Mouse (Mus musculus): ENCODE data around the gene Acvr1c. TPM values are rescaled to one million over a fixed set of nuclear protein-coding genes. Genes with fewer than 3 reads are reported as not detected.

Acvr1c gene
- polyA plus RNA-seq, 3 experiments from 2014 or later = 0.05 to 0.66 (median 0.62) TPM

DNA sequence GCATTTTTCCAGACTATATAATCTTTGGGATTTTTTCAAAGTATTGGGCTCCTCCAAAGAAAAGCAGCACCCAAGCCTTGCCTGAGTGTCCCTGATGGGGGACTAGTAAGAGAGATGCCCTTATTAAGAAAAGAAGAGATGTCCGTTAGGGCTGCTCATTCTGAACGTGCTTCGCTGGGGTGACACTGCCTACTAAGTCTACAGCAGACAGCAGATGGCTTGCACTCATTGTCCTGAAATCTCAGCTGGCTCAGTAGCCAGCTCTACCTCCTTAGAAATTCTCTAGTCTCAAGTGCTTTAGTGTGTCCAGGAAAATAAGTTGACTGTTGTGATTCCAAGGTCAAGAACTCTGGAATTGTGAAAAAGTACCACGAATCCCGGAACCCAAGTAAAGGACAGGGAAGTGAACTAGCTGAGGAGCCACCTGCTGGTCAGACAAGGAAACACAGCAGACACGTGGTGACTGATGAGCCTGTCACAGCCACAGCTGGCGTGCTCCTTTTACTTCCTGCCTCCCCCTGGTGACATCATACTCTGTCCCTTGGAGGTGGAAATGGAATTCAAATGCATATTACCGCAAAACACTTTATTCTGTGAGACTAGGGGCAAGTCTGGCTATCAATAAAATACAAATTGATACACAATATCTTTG is 75.3 kb downstream of the Acvr1c start:
- ATAC-seq = peak; percentile 99

DNA sequence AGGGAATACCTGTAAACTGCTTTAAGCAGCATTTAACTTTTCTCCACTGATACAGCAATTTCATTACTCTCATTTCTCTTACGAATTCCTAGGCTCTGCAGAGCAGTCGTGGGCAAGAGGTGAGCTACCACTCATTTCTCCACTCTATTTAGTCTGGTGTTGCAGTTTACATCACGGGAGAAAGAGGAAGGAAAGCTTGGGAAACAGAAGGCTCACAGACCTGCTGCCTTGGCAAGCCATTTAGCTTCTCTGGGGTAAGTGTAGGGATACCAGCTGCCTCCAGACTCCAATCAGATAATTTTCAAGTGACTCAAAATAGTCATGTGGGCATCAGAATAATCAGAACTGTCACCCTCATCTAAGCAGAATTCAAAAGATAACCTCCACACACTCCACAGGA is 76.6 kb downstream of the Acvr1c start:
- ATAC-seq = no peak

GRCm38 (mm10) chr2:58279163-58279562 is 78.5 kb downstream of the Acvr1c start:
- no peak for ATAC-seq

GRCm38 (mm10) chr2:58276454-58276853 is 81.2 kb downstream of the Acvr1c start:
- ATAC-seq = no peak

- no peak for ATAC-seq
Observed at GRCm38 (mm10) chr2:58240639-58241038, 117.1 kb downstream of the Acvr1c start.

DNA sequence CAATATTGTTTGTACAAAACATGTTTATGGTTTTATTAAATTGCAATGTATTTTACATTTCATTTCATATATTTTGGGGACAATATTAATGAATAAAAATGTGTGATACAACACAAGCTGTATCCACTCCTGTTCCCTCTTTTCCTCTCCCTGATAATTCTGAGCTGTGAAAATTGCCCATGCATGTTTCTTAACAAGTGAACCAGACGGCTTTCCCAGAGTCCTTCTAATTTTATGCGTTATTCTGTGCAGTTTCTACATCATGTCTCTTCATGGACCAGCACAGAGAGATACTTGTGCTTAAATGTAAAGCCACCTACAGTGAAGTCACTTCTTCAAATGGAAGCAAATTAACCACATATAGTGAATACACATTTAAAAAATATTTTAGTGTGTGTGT is 120.2 kb downstream of the Acvr1c start:
- no peak for ATAC-seq

Other genes with a start within 250 kb of the Acvr1c start
- gene Cytip, start 162.4 kb downstream of the Acvr1c start, polyA plus RNA-seq (2017; shearing (Covaris generic)) = 100 to 1,000 TPM; 325 to 394 (median 384) TPM
- not detected for gene Gm17409, start 112.2 kb upstream of the Acvr1c start, polyA plus RNA-seq (2017; shearing (Covaris generic))
- under 1 TPM; 0.27 to 0.39 (median 0.32) TPM for gene Acvr1, start 209.3 kb upstream of the Acvr1c start, polyA plus RNA-seq (2017; shearing (Covaris generic))
- gene Upp2, start 209.4 kb upstream of the Acvr1c start, polyA plus RNA-seq (2017; shearing (Covaris generic)) = under 1 TPM in 1 of 3 experiments, not detected in 2; 0.15 TPM